Mouse (Mus musculus) forebrain, postnatal 0 days (tissue): ENCODE measurements around the gene Kif1b. TPM values are rescaled to one million over a fixed set of nuclear protein-coding genes. Genes with fewer than 3 reads are reported as not detected.
"Not testable (repeated sequence)": the region's sequence is repeated elsewhere in the genome, so short reads cannot be mapped to it uniquely, and the experiment has no call there.

Experiments
- ATAC-seq: fragments of 200-750 bp; cut with Nextera tagmentation; 2 replicates; pipeline ENCODE4 v1.8.0; 2017; ENCODE audit warnings: mild to moderate bottlenecking, moderate library complexity
- DNase-seq: peaks from one replicate; pipeline ENCODE4 v3.0.0-alpha.2; 2015
- H3K27ac ChIP-seq: fragments of 300-500 bp; sonication (generic); 2 replicates; pipeline ENCODE4 v1.5.1; 2014; ENCODE audit warnings: low read depth, mild to moderate bottlenecking, antibody characterized with exemption, low read length, moderate library complexity, mixed read lengths
- H3K27me3 ChIP-seq: fragments of 300-500 bp; sonication (generic); 2 replicates; pipeline ENCODE4 v1.6.1; 2014; ENCODE audit warnings: mild to moderate bottlenecking, low read length, mixed read lengths; ENCODE audit not compliant: insufficient read depth
- H3K36me3 ChIP-seq: fragments of 300-500 bp; sonication (generic); 2 replicates; pipeline ENCODE4 v1.6.1; 2014; ENCODE audit warnings: mild to moderate bottlenecking, moderate library complexity; ENCODE audit not compliant: insufficient read depth
- H3K4me1 ChIP-seq: fragments of 300-500 bp; sonication (generic); 2 replicates; pipeline ENCODE4 v1.6.1; 2014; ENCODE audit warnings: antibody characterized with exemption; ENCODE audit not compliant: insufficient read depth
- H3K4me2 ChIP-seq: fragments of 300-500 bp; sonication (generic); 2 replicates; pipeline ENCODE4 v1.6.1; 2014; ENCODE audit warnings: low read depth, mild to moderate bottlenecking, moderate library complexity
- H3K4me3 ChIP-seq: fragments of 300-500 bp; sonication (generic); 2 replicates; pipeline ENCODE4 v1.5.1; 2014; ENCODE audit warnings: low read depth, low read length, mixed read lengths
- H3K9ac ChIP-seq: fragments of 300-500 bp; sonication (generic); 2 replicates; pipeline ENCODE4 v1.6.1; 2014; ENCODE audit warnings: mild to moderate bottlenecking
- H3K9me3 ChIP-seq: fragments of 300-500 bp; sonication (generic); 2 replicates; pipeline ENCODE4 v1.6.1; 2016; ENCODE audit warnings: low read length
- CTCF ChIP-seq: sonication (generic); IDR thresholded peaks from 2 replicates; pipeline ENCODE4 v1.5.1; 2016; ENCODE audit warnings: antibody characterized with exemption, control low read depth, low read depth
- WGBS: fragments of 180-500 bp; shearing (Covaris S2); extraction: QIAGEN DNeasy Blood & Tissue Kit; methylation state at CpG from one replicate; pipeline ENCODE4 v1.1.7; 2014; 5-methylcytosine and 5-hydroxymethylcytosine counted together
- polyA plus RNA-seq: library from polyadenylated mRNA; unstranded; fragments of >200 nt; fragmentation: Nextera tagmentation; extraction: Ambion mirVana; gene quantifications from 2 replicates; pipeline ENCODE4 v1.2.1, GENCODE M21; 2015
- total RNA-seq: library from RNA; depleted of rRNA; stranded (reverse); fragments of >200 nt; gene quantifications from 2 replicates; pipeline ENCODE4 v1.2.3, GENCODE M21; 2014

The Kif1b gene
- total and polyA plus RNA-seq, 2 experiments from 2014 or later, result 202 to 270 TPM

GRCm38 (mm10) chr4:149223453-149223852 is 84.0 kb downstream of the Kif1b start:
- peak; percentile 34 for TF ChIP-seq CTCF
- Histone ChIP-seq H3K36me3 (peaks cover 61% of the 10 kb centered on the region), H3K4me2 (no peak overlapping the region), H3K27ac (no peak overlapping the region), H3K27me3 (no peaks in the 10 kb centered on the region), H3K4me1 (0 out of 2 replicates have a peak, but pooled peaks cover 2% of the 10 kb centered on the region), H3K9me3 (no peaks in the 10 kb centered on the region), H3K9ac (no peak overlapping the region), H3K4me3 (no peak overlapping the region)
- 98% methylated on average over 3 of the region's 3 CpGs for WGBS
- no peak for DNase-seq
- ATAC-seq, result no peak

GRCm38 (mm10) chr4:149220481-149220880 is 87.0 kb downstream of the Kif1b start:
- ATAC-seq (peak; percentile 30), DNase-seq (no peak)
- Histone ChIP-seq H3K9me3 (no peaks in the 10 kb centered on the region), H3K9ac (0 out of 2 replicates have a peak overlapping the region, but pooled peaks have one; percentile 1), H3K27me3 (no peaks in the 10 kb centered on the region), H3K4me2 (no peak overlapping the region), H3K4me1 (0 out of 2 replicates have a peak, but pooled peaks cover 2% of the 10 kb centered on the region), H3K4me3 (no peak overlapping the region), H3K27ac (peak overlapping the region; percentile 54), H3K36me3 (peaks cover 74% of the 10 kb centered on the region)
- TF ChIP-seq CTCF, result no peak
- 20% methylated on average over 17 of the region's 17 CpGs for WGBS

- H3K4me2 ChIP-seq, result no peak overlapping the region
- 7% methylated on average over 5 of the region's 5 CpGs for WGBS
- ATAC-seq (peak; percentile 59), DNase-seq (peak; percentile 75)
- H3K9ac ChIP-seq, result 0 out of 2 replicates have a peak overlapping the region, but pooled peaks have one; percentile 1
- no peak overlapping the region for H3K4me3 ChIP-seq
- H3K9me3 ChIP-seq, result no peaks in the 10 kb centered on the region
- peak overlapping the region; percentile 54 for H3K27ac ChIP-seq
- no peaks in the 10 kb centered on the region for H3K27me3 ChIP-seq
- TF ChIP-seq CTCF, result no peak
- H3K36me3 ChIP-seq, result peaks cover 74% of the 10 kb centered on the region
- H3K4me1 ChIP-seq, result 0 out of 2 replicates have a peak, but pooled peaks cover 2% of the 10 kb centered on the region
Measured at GRCm38 (mm10) chr4:149220042-149220473, 87.4 kb downstream of the Kif1b start.

- H3K27ac ChIP-seq, result peak overlapping the region; percentile 54
- ATAC-seq, result peak; percentile 58; the same call in 1 of the 2 replicates
- H3K4me2 ChIP-seq, result no peak overlapping the region
- WGBS, result 21% methylated on average over 12 of the region's 12 CpGs
- H3K9me3 ChIP-seq, result no peaks in the 10 kb centered on the region
- H3K9ac ChIP-seq, result no peak overlapping the region
- no peak for TF ChIP-seq CTCF
- peak; percentile 23 for DNase-seq
- H3K27me3 ChIP-seq, result no peaks in the 10 kb centered on the region
- no peak overlapping the region for H3K4me3 ChIP-seq
- peaks cover 75% of the 10 kb centered on the region for H3K36me3 ChIP-seq
- H3K4me1 ChIP-seq, result 0 out of 2 replicates have a peak, but pooled peaks cover 2% of the 10 kb centered on the region
Measured at GRCm38 (mm10) chr4:149219401-149220041, 88.0 kb downstream of the Kif1b start.

- H3K4me3 ChIP-seq, result no peak overlapping the region
- no peak for TF ChIP-seq CTCF
- H3K27ac ChIP-seq, result no peak overlapping the region
- no peak overlapping the region for H3K4me2 ChIP-seq
- no peak for DNase-seq
- no peak for ATAC-seq
- 88% methylated on average over 5 of the region's 5 CpGs for WGBS
- no peaks in the 10 kb centered on the region for H3K9me3 ChIP-seq
- 0 out of 2 replicates have a peak, but pooled peaks cover 2% of the 10 kb centered on the region for H3K4me1 ChIP-seq
- no peaks in the 10 kb centered on the region for H3K27me3 ChIP-seq
- H3K36me3 ChIP-seq, result peaks cover 75% of the 10 kb centered on the region
- H3K9ac ChIP-seq, result no peak overlapping the region
Measured at GRCm38 (mm10) chr4:149218476-149218875, 89.0 kb downstream of the Kif1b start.

- 87% methylated on average over 9 of the region's 9 CpGs for WGBS
- Histone ChIP-seq H3K9ac (no peak overlapping the region), H3K4me3 (no peak overlapping the region), H3K36me3 (peaks cover 73% of the 10 kb centered on the region), H3K4me1 (0 out of 2 replicates have a peak, but pooled peaks cover 2% of the 10 kb centered on the region), H3K27me3 (no peaks in the 10 kb centered on the region), H3K9me3 (no peaks in the 10 kb centered on the region), H3K27ac (no peak overlapping the region), H3K4me2 (no peak overlapping the region)
- DNase-seq (no peak), ATAC-seq (no peak)
- TF ChIP-seq CTCF, result no peak
Measured at GRCm38 (mm10) chr4:149215982-149216381, 91.5 kb downstream of the Kif1b start.

- Histone ChIP-seq H3K9ac (no peak overlapping the region), H3K4me1 (0 out of 2 replicates have a peak, but pooled peaks cover 2% of the 10 kb centered on the region), H3K36me3 (peaks cover 73% of the 10 kb centered on the region), H3K4me2 (no peak overlapping the region), H3K27me3 (no peaks in the 10 kb centered on the region), H3K27ac (no peak overlapping the region), H3K4me3 (no peak overlapping the region), H3K9me3 (no peaks in the 10 kb centered on the region)
- TF ChIP-seq CTCF, result no peak
- WGBS, result 46% methylated on average over 2 of the region's 2 CpGs
- DNase-seq (no peak), ATAC-seq (no peak)
Measured at GRCm38 (mm10) chr4:149215397-149215796, 92.1 kb downstream of the Kif1b start.

- H3K36me3 ChIP-seq, result peaks cover 81% of the 10 kb centered on the region
- H3K4me2 ChIP-seq, H3K27ac ChIP-seq, H3K9me3 ChIP-seq, H3K27me3 ChIP-seq, H3K4me3 ChIP-seq, H3K4me1 ChIP-seq, H3K9ac ChIP-seq, DNase-seq, ATAC-seq: not testable (repeated sequence)
- WGBS, result 94% methylated on average over 2 of the region's 2 CpGs
Measured at GRCm38 (mm10) chr4:149214468-149214867, 93.0 kb downstream of the Kif1b start.
